Mouse (Mus musculus) left cerebral cortex, adult 18-20 months (tissue): ENCODE measurements around the gene Gm49601. TPM values are rescaled to one million over a fixed set of nuclear protein-coding genes. Genes with fewer than 3 reads are reported as not detected.

ENCODE experiments used
- DNase-seq, 2 experiments: peaks; one replicate each; pipeline ENCODE4 v3.0.0; 2021 to 2022; ENCODE audit warnings: low spot score in 2 of 2, mixed read lengths in 1 of 2
- total RNA-seq, 2 experiments: library from RNA; stranded (reverse); gene quantifications; 2 replicates each; pipeline ENCODE4 v1.2.3; 2021

Gene Gm49601
- total RNA-seq, 2 experiments from 2014 or later = 231 to 252 TPM

GRCm38 (mm10) chr16:18583169-18583568 lies 43.1 kb downstream of the Gm49601 start:
- no peak for DNase-seq

DNA sequence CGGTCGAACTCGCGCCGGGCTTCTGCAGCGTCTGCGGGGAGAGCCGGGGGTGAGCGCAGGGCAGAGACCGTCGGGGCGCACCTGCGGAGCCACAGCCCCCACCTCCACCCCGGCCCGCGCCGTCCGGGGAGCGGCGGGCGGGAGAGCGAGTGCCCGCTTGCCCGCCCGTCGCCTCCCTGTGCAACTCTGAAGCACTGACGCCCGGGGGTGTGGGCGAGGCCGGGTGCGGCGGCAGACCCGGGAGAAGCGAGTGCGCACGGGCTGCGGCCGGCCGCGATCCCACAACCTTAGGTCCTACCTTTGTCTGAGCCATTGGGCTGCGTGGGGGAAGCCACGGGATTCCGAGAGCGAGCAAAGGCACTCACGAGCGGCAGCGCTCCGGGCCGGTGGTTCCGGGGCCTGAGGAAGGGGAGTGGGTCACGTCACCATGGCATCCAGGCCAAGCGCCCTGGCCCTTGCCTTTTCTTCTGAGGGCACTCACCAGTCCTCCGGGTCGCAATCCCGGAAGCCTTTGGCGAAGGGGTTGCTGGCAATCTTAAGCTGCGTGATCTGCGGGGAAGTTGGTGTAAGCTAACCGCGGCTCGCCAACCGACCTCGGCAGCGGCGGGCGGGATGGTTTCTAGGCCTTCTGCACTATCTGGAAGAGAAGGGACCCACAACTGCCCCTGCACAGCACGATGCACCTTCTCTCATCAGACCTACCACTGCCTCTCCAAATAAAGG lies 43.6 kb downstream of the Gm49601 start:
- no peak for DNase-seq

DNA sequence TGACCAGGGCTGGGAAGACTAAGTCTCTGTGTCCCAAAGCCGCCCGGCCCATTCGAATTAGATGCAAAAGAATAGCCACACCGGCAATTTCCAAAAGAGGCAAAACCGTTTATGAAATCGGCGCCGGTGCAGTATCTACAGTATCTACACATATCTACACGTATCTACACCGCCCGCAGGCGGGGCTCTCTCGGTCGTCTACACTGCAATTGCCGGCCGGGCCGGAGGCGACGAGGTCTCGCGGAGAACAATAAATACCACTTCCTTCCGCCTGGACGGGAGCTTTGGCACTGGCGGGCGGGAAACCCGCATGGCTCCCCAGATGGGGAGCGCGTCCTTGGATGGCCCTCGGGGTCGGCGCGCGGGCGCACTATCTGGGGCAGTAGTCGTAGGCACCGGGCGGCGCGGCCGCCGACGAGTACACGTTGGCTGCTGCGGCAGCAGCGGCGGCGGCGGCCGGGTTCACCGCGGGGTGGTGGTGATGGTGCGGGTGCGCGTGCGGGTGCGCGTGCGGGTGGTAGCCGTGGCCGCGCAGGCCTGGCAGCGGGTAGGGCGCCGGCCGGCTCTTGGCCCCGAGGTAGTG lies 44.5 kb downstream of the Gm49601 start:
- DNase-seq = peak in 1 of 2 experiments; percentile 22

DNA sequence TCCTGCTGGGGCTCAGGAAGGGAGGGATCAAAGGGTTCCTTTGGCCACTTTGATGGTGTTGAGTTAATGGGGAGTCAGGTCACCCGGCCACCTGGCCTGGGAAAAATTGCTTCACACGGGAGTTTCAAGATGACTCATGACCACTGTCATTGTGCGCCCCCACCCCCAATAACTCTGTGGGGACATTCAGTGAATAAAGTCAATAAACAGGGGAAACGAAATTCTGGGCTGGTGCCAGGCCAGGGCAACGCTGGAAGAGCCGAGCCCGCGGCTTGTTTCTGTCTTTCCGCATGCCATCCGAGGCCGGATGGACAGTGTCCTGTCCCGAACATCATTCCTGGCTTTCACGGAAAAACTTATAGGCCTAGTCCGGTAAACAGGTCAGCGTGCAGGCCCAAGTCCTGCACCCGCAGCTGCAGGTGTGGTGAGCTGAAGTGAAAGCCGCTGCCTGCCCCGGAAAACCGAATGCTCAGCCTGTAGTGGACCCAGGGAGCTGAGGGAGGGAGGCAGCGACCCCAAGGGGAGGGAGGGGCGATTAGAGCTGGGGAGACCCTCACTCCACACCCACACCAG lies 45.1 kb downstream of the Gm49601 start:
- no peak for DNase-seq

- DNase-seq = no peak
These were observed 45.8 kb downstream of the Gm49601 start for GRCm38 (mm10) chr16:18580389-18580788.

GRCm38 (mm10) chr16:18577599-18578160 lies 48.5 kb downstream of the Gm49601 start:
- no peak for DNase-seq

GRCm38 (mm10) chr16:18577071-18577470 lies 49.2 kb downstream of the Gm49601 start:
- DNase-seq = no peak

DNA sequence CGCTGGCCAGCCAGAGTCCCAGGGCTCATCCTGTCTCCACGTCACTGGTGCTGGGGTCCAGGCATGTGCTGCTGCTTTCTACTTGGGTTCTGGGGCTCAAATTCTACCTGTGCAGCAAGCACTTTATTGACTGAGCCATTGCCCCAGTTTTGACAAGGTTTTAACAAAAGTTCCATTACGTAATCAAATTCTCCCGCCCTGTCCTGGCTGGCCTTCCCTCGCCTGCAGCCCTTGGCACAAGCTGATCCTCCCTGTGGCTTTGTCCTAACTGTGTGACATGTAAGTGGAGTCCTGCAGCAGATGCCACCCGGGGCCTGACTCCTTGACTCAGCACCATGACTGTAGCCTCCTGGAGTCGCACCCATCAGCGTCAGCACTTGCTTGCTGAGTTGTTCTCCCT lies 52.0 kb downstream of the Gm49601 start:
- no peak for DNase-seq

Other genes with a start within 250 kb of the Gm49601 start
- 10 to 100 TPM; 19.4 to 21.3 TPM for gene Txnrd2, start 200.0 kb downstream of the Gm49601 start, total RNA-seq
- 10 to 100 TPM; 90.5 to 91.4 TPM for gene Comt, start 199.6 kb downstream of the Gm49601 start, total RNA-seq
- gene Gnb1l, start 127.7 kb downstream of the Gm49601 start, total RNA-seq = 1 to 10 TPM; 6.2 to 7.1 TPM
- gene Rtl10, start 127.5 kb downstream of the Gm49601 start, total RNA-seq = 1 to 10 TPM; 6.4 to 9.7 TPM
- gene Tbx1, start 35.8 kb downstream of the Gm49601 start, total RNA-seq = 1 to 10 TPM; 1.3 TPM
- 1 to 10 TPM; 1.1 to 1.3 TPM for gene Gp1bb, start 4.0 kb downstream of the Gm49601 start, total RNA-seq
- gene Sept5, start 3.5 kb upstream of the Gm49601 start, total RNA-seq = 100 to 1,000 TPM; 824 to 876 TPM
- 10 to 100 TPM; 47.2 to 51.8 TPM for gene Cldn5, start 150.4 kb upstream of the Gm49601 start, total RNA-seq
- 10 to 100 TPM; 87.5 to 97.2 TPM for gene Ufd1, start 185.4 kb upstream of the Gm49601 start, total RNA-seq
- gene Cdc45, start 185.6 kb upstream of the Gm49601 start, total RNA-seq = 1 to 10 TPM in 1 of 2 experiments, under 1 TPM in 1; 0.77 to 2.0 TPM
- 10 to 100 TPM; 24.1 to 26.6 TPM for gene 2510002D24Rik, start 210.2 kb upstream of the Gm49601 start, total RNA-seq
- 10 to 100 TPM in 1 of 2 experiments, 1 to 10 TPM in 1; 5.6 to 13.5 TPM for gene Gm28539, start 210.2 kb upstream of the Gm49601 start, total RNA-seq